Mouse (Mus musculus): ENCODE results near the gene Cnnm3.

DNA sequence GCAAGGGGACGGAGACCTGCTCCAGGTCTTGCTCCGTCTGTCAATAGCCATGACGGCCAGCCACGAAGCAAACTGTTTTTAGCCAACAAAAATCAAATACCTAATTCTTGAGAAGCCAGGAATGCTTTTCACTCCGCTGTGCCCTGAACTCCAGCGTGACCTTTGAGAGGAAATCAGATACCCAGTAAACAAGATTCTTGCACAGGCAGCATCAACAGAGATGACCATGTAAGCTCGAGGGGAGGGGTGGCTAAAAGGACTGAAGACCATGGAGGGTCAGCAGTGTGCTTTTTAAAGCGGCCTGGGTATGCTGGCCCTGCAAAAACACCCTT is 24.7 kb downstream of the Cnnm3 start:
- no peak for TF ChIP-seq CTCF (conservative IDR thresholded peaks at IDR 0.05; ENCODE audit: low read length)
- TF ChIP-seq POU5F1 (IDR thresholded peaks at IDR 0.05; ENCODE audit: borderline replicate concordance, low read length), result no peak
